ENCODE assay signal across 25 mouse cellular contexts in the genomic region with DNA sequence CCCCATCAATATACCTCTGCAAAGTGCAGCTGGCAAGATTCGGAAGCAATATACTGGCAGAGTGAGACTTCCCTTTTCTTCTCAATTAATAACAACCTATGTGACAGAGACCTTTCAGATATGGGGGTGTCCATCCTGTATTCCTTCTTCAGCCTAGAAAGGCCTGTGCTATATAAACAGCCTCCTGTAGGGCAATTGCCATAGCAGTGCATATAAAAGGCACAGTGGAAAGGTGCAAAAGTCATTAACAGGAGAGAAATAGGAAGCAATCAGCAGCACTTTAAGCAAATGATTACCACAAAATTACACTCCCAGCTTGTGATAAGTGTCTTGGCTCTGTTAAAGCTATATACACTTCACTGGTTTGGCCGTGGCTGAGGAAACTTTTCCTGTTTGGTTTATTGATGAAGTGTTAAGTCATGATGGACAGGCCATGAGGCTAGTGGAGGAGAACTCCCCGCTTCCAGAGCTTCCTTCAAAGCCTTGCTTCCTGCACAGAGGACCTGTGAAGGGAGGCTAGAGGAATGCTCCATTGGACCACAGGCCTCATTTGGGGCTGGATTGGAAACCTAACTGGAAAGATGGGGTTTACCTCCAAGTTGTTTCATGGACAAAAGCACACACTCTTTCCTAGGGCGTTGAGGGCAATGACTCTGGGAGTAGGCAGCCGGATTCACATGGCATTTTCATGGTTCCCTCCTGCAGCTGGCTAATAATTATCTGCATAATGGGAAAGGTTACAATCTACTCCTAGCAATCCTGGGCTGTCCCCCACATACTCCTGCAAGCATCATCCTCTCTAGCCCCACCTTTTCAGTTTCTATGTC.
DNase-seq lines count a peak whose midpoint lies in the region; ATAC-seq and TF ChIP-seq lines count a peak whose summit lies in the region.
"Had no signal": no experiment of that assay in that cellular context is flagged by ENCODE, and none has a peak within 500 bp of the region (broad histone marks: within the 10 kb centered on the region; RNA-seq: fewer than 3 reads in every experiment).

No protein-coding gene starts in this region.

- H3K9ac ChIP-seq in hindbrain, embryonic 14.5 days = no peak overlapping the region
- H3K9ac ChIP-seq in hindbrain, embryonic 12.5 days = no peak overlapping the region
- no peak overlapping the region for H3K9ac ChIP-seq in kidney, postnatal 0 days (ENCODE audit: low read depth, low read length)
- no peak overlapping the region for H3K9ac ChIP-seq in intestine, postnatal 0 days (ENCODE audit: low read depth, low read length)
- H3K9ac ChIP-seq in limb, embryonic 13.5 days = no peak overlapping the region
- H3K9ac ChIP-seq in liver, postnatal 0 days (replicated peaks) = no peak overlapping the region
- H3K9ac ChIP-seq: embryonic facial prominence, embryonic 12.5 days; hindbrain, embryonic 15.5 days; midbrain, embryonic 15.5 days had no signal

- H3K27me3 ChIP-seq in hindbrain, embryonic 14.5 days (ENCODE audit: control insufficient read depth, insufficient read depth, low read length) = no peaks in the 10 kb centered on the region
- no peaks in the 10 kb centered on the region for H3K27me3 ChIP-seq in hindbrain, embryonic 12.5 days
- no peaks in the 10 kb centered on the region for H3K27me3 ChIP-seq in kidney, postnatal 0 days (ENCODE audit: insufficient read depth, low read length)
- H3K27me3 ChIP-seq in kidney, adult 2 months (replicated peaks; ENCODE audit: control insufficient read depth, insufficient read depth, low read length) = no peaks in the 10 kb centered on the region
- no peaks in the 10 kb centered on the region for H3K27me3 ChIP-seq in intestine, postnatal 0 days (replicated peaks; ENCODE audit: control insufficient read depth, insufficient read depth, low read length)
- H3K27me3 ChIP-seq in limb, embryonic 13.5 days = peaks cover 28% of the 10 kb centered on the region
- H3K27me3 ChIP-seq in liver, postnatal 0 days (ENCODE audit: insufficient read depth, low read length) = no peaks in the 10 kb centered on the region
- H3K27me3 ChIP-seq: embryonic facial prominence, embryonic 12.5 days; hindbrain, embryonic 15.5 days; midbrain, embryonic 15.5 days had no signal

- H3K4me1 ChIP-seq in hindbrain, embryonic 14.5 days (replicated peaks; ENCODE audit: control insufficient read depth, insufficient read depth, low read length) = no peaks in the 10 kb centered on the region
- no peaks in the 10 kb centered on the region for H3K4me1 ChIP-seq in hindbrain, embryonic 12.5 days
- no peaks in the 10 kb centered on the region for H3K4me1 ChIP-seq in kidney, postnatal 0 days (replicated peaks; ENCODE audit: insufficient read depth, low read length)
- H3K4me1 ChIP-seq in kidney, adult 2 months (ENCODE audit: control insufficient read depth, insufficient read depth, low read length) = no peaks in the 10 kb centered on the region
- H3K4me1 ChIP-seq in intestine, postnatal 0 days (replicated peaks; ENCODE audit: control insufficient read depth, insufficient read depth, low read length) = no peaks in the 10 kb centered on the region
- H3K4me1 ChIP-seq in limb, embryonic 13.5 days = peaks cover 35% of the 10 kb centered on the region
- no peaks in the 10 kb centered on the region for H3K4me1 ChIP-seq in liver, postnatal 0 days (ENCODE audit: insufficient read depth)
- H3K4me1 ChIP-seq: hindbrain, embryonic 15.5 days; midbrain, embryonic 15.5 days had no signal

- 80% methylated on average over 5 of the region's 5 CpGs for WGBS in hindbrain, embryonic 14.5 days
- WGBS in hindbrain, embryonic 12.5 days = 81% methylated on average over 5 of the region's 5 CpGs
- WGBS in kidney, postnatal 0 days = 37% methylated on average over 5 of the region's 5 CpGs
- 32% methylated on average over 5 of the region's 5 CpGs for WGBS in kidney, adult 2 months
- WGBS in intestine, postnatal 0 days = 41% methylated on average over 5 of the region's 5 CpGs
- 37% methylated on average over 5 of the region's 5 CpGs for WGBS in limb, embryonic 13.5 days
- 50% methylated on average over 5 of the region's 5 CpGs for WGBS in liver, postnatal 0 days (ENCODE audit: insufficient replicate concordance)

- TF ChIP-seq POLR2A in kidney, adult 2 months (IDR thresholded peaks at IDR 0.05; ENCODE audit: low read depth, low read length) = no peak

- ATAC-seq in hindbrain, embryonic 14.5 days (ENCODE audit: low FRiP score) = 0 out of 2 replicates have a peak, but pooled peaks have one; percentile 17
- ATAC-seq in hindbrain, embryonic 12.5 days (ENCODE audit: low FRiP score) = no peak
- peak; percentile 52 for ATAC-seq in kidney, postnatal 0 days (replicated peaks; ENCODE audit: low FRiP score, low read depth)
- ATAC-seq in intestine, postnatal 0 days = 0 out of 2 replicates have a peak, but pooled peaks have one; percentile 31
- peak; percentile 81 for ATAC-seq in limb, embryonic 13.5 days (ENCODE audit: low FRiP score, low read depth)
- ATAC-seq in liver, postnatal 0 days = no peak
- ATAC-seq: forebrain, embryonic 16.5 days; lung, postnatal 0 days; midbrain, embryonic 15.5 days had no signal

- H3K9me3 ChIP-seq in hindbrain, embryonic 14.5 days (ENCODE audit: control insufficient read depth, low read length) = no peaks in the 10 kb centered on the region
- H3K9me3 ChIP-seq in hindbrain, embryonic 12.5 days (replicated peaks) = no peaks in the 10 kb centered on the region
- H3K9me3 ChIP-seq in kidney, postnatal 0 days (replicated peaks; ENCODE audit: low read length) = no peaks in the 10 kb centered on the region
- H3K9me3 ChIP-seq in intestine, postnatal 0 days (ENCODE audit: control insufficient read depth) = no peaks in the 10 kb centered on the region
- no peaks in the 10 kb centered on the region for H3K9me3 ChIP-seq in limb, embryonic 13.5 days
- H3K9me3 ChIP-seq in liver, postnatal 0 days (ENCODE audit: low read length) = no peaks in the 10 kb centered on the region
- H3K9me3 ChIP-seq: embryonic facial prominence, embryonic 12.5 days; hindbrain, embryonic 15.5 days; midbrain, embryonic 15.5 days had no signal

- no peak for TF ChIP-seq CTCF in kidney, postnatal 0 days (IDR thresholded peaks at IDR 0.05; ENCODE audit: low read depth)
- no peak for TF ChIP-seq CTCF in kidney, adult 2 months (conservative IDR thresholded peaks at IDR 0.05; ENCODE audit: insufficient read depth, insufficient read length, low read depth, low read length)
- TF ChIP-seq CTCF in intestine, postnatal 0 days (IDR thresholded peaks at IDR 0.05; ENCODE audit: low read depth) = 0 out of 2 replicates have a peak, but pooled peaks have one; percentile 10
- no peak for TF ChIP-seq CTCF in liver, postnatal 0 days (IDR thresholded peaks at IDR 0.05; ENCODE audit: low read depth)

- no peak overlapping the region for H3K27ac ChIP-seq in hindbrain, embryonic 14.5 days
- H3K27ac ChIP-seq in hindbrain, embryonic 12.5 days = no peak overlapping the region
- no peak overlapping the region for H3K27ac ChIP-seq in kidney, postnatal 0 days
- H3K27ac ChIP-seq in kidney, adult 2 months (ENCODE audit: insufficient read depth, low read depth, low read length) = no peak overlapping the region
- no peak overlapping the region for H3K27ac ChIP-seq in intestine, postnatal 0 days (ENCODE audit: low read depth, low read length)
- H3K27ac ChIP-seq in limb, embryonic 13.5 days = no peak overlapping the region
- no peak overlapping the region for H3K27ac ChIP-seq in liver, postnatal 0 days (ENCODE audit: low read depth)
- H3K27ac ChIP-seq: embryonic facial prominence, embryonic 12.5 days; hindbrain, embryonic 15.5 days; layer of hippocampus, adult 2 months; left cerebral cortex, adult 2 months; macrophage; midbrain, embryonic 15.5 days had no signal

- no peak overlapping the region for H3K4me2 ChIP-seq in hindbrain, embryonic 14.5 days (replicated peaks)
- no peak overlapping the region for H3K4me2 ChIP-seq in hindbrain, embryonic 12.5 days (replicated peaks)
- no peak overlapping the region for H3K4me2 ChIP-seq in kidney, postnatal 0 days (ENCODE audit: low read length)
- no peak overlapping the region for H3K4me2 ChIP-seq in intestine, postnatal 0 days (replicated peaks; ENCODE audit: low read depth)
- H3K4me2 ChIP-seq in limb, embryonic 13.5 days (replicated peaks) = no peak overlapping the region
- no peak overlapping the region for H3K4me2 ChIP-seq in liver, postnatal 0 days (ENCODE audit: low read depth, low read length)
- H3K4me2 ChIP-seq: embryonic facial prominence, embryonic 12.5 days; hindbrain, embryonic 15.5 days; liver, embryonic 11.5 days; midbrain, embryonic 15.5 days had no signal

- no peak overlapping the region for H3K4me3 ChIP-seq in hindbrain, embryonic 14.5 days (replicated peaks; ENCODE audit: low read length)
- H3K4me3 ChIP-seq in hindbrain, embryonic 12.5 days = no peak overlapping the region
- H3K4me3 ChIP-seq in kidney, postnatal 0 days (replicated peaks; ENCODE audit: low read depth, low read length) = no peak overlapping the region
- no peak overlapping the region for H3K4me3 ChIP-seq in kidney, adult 2 months (ENCODE audit: insufficient read depth, low read depth, low read length)
- no peak overlapping the region for H3K4me3 ChIP-seq in intestine, postnatal 0 days (ENCODE audit: low read depth, low read length)
- no peak overlapping the region for H3K4me3 ChIP-seq in limb, embryonic 13.5 days
- H3K4me3 ChIP-seq in liver, postnatal 0 days (ENCODE audit: low read depth, low read length) = no peak overlapping the region
- H3K4me3 ChIP-seq: embryonic facial prominence, embryonic 12.5 days; hindbrain, embryonic 15.5 days; layer of hippocampus, adult 2 months; left cerebral cortex, adult 2 months; midbrain, embryonic 15.5 days had no signal

- H3K36me3 ChIP-seq in hindbrain, embryonic 14.5 days (replicated peaks; ENCODE audit: control insufficient read depth, insufficient read depth) = no peaks in the 10 kb centered on the region
- no peaks in the 10 kb centered on the region for H3K36me3 ChIP-seq in hindbrain, embryonic 12.5 days
- no peaks in the 10 kb centered on the region for H3K36me3 ChIP-seq in kidney, postnatal 0 days (ENCODE audit: insufficient read depth, low read length)
- H3K36me3 ChIP-seq in kidney, adult 2 months (ENCODE audit: control insufficient read depth, insufficient read depth, low read length) = no peaks in the 10 kb centered on the region
- no peaks in the 10 kb centered on the region for H3K36me3 ChIP-seq in intestine, postnatal 0 days (ENCODE audit: control insufficient read depth, insufficient read depth)
- H3K36me3 ChIP-seq in limb, embryonic 13.5 days = no peaks in the 10 kb centered on the region
- H3K36me3 ChIP-seq in liver, postnatal 0 days (replicated peaks; ENCODE audit: insufficient read depth, low read length) = no peaks in the 10 kb centered on the region
- H3K36me3 ChIP-seq: embryonic facial prominence, embryonic 12.5 days; hindbrain, embryonic 15.5 days; midbrain, embryonic 15.5 days had no signal

- no peak for TF ChIP-seq EP300 in liver, postnatal 0 days (IDR thresholded peaks at IDR 0.05; ENCODE audit: low read depth)

- DNase-seq in hindbrain, embryonic 14.5 days (ENCODE audit: low spot score) = no peak
- no peak for DNase-seq in kidney, postnatal 0 days (ENCODE audit: low spot score)
- no peak for DNase-seq in kidney, adult 2 months
- DNase-seq in spleen, postnatal 4 days (ENCODE audit: low spot score in 2 of 2) = no peak
- DNase-seq in liver, postnatal 0 days = no peak
- DNase-seq: adrenal gland, postnatal 25 days; cerebellum, adult 11-12 months; cerebellum, adult 9-11 months; embryo, embryonic 11 days; heart, postnatal 36 days; kidney, postnatal 36 days; right cerebral cortex, postnatal 4 days; thymus, postnatal 4 days had no signal

Comparison
In these comparisons a context has a peak if more than half of its experiments do, and no peak if none do; other contexts are left out.
1. ATAC-seq: peak in hindbrain, embryonic 14.5 days (single experiment), kidney, postnatal 0 days (single experiment), intestine, postnatal 0 days (single experiment) and limb, embryonic 13.5 days (single experiment); none in hindbrain, embryonic 12.5 days (single experiment) and liver, postnatal 0 days (single experiment).